8 mouse cellular contexts compared by ENCODE assay signal in the genomic region with DNA sequence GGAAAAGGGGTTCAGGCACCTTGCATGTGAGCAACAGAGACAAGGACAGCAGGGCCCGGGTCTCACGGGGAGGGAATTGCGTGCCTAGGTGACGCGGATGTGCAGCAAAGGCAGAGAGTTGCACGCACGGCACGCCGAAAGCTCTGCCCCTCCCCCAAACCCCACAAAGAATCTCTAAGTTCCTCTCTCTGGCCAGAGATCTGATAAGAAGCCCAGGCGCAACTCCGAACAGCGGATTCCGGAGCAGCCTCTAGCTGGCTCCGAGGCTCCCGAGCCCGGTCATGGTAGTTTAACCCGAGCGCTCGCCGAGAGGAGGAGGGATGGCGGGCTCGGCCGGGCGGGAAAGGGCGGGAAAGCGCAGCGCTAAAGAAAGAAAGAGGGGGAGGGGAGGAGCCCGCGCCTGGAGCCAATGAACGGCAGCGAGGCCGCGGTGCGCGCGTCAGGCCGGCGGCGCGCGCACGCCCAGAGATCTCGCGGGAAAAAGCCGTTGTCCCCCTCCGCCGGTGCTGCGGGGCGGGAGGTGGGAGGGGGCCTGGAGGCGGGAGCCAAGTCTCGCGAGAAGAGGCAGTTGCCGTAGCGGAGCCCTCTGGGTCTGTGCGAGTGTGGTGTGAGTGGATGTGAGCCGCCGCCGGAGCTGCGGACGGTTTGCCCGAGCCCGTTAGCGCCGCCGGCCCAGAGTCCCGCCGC. TPM values are rescaled to one million over a fixed set of nuclear protein-coding genes. Genes with fewer than 3 reads are reported as not detected.
A peak's percentile ranks its signal among the peaks of the same experiment; 100 is the strongest.
DNase-seq lines count a peak whose midpoint lies in the region; ATAC-seq lines count a peak whose summit lies in the region.

A gene (plus strand): TSS at position 212 of the 687 bp plus-strand sequence.

- H3K79me2 ChIP-seq in macrophage (ENCODE audit: inconsistent target), result peaks cover 42% of the 10 kb centered on the region

- no peaks in the 10 kb centered on the region for H3K36me3 ChIP-seq in hindbrain, embryonic 15.5 days
- H3K36me3 ChIP-seq in macrophage (ENCODE audit: inconsistent target), result no peaks in the 10 kb centered on the region

- H3K9ac ChIP-seq in hindbrain, embryonic 15.5 days, result peak within 1 kb of the TSS; percentile 92

- no peaks in the 10 kb centered on the region for H3K9me3 ChIP-seq in hindbrain, embryonic 15.5 days

- peak within 1 kb of the TSS; percentile 89 for H3K4me2 ChIP-seq in hindbrain, embryonic 15.5 days

- DNase-seq in R1 (ENCODE audit: low read depth, low spot score), result peak; percentile 98
- DNase-seq in cerebellum, postnatal 25 days, result peak; percentile 95 to 98
- peak; percentile 91 to 92 for DNase-seq in frontal cortex, postnatal 36 days (ENCODE audit: low spot score in 2 of 2)
- peak; percentile 90 to 95 for DNase-seq in left cerebral cortex, adult 18-20 months (ENCODE audit: low spot score in 2 of 2)
- DNase-seq in right cerebral cortex, adult 18-20 months, result peak; percentile 95
- DNase-seq in urinary bladder, postnatal 10 days (ENCODE audit: low spot score), result peak; percentile 89

- peak within 1 kb of the TSS; percentile 99 for H3K4me3 ChIP-seq in hindbrain, embryonic 15.5 days
- peak within 1 kb of the TSS; percentile 84 for H3K4me3 ChIP-seq in macrophage (ENCODE audit: inconsistent target)

- peaks cover 50% of the 10 kb centered on the region for H3K4me1 ChIP-seq in hindbrain, embryonic 15.5 days (replicated peaks)

- ATAC-seq in hindbrain, embryonic 15.5 days (ENCODE audit: low FRiP score, low read depth), result peak; percentile 97

- under 1% methylated on average over 55 of the region's 67 CpGs for WGBS in hindbrain, embryonic 15.5 days
- 2% methylated on average over 53 of the region's 67 CpGs for WGBS in macrophage (ENCODE audit: missing documents)

- H3K27me3 ChIP-seq in hindbrain, embryonic 15.5 days, result no peaks in the 10 kb centered on the region

- H3K27ac ChIP-seq in hindbrain, embryonic 15.5 days (replicated peaks), result peak within 1 kb of the TSS; percentile 99
- peak within 1 kb of the TSS; percentile 90 for H3K27ac ChIP-seq in macrophage

RNA-seq across cellular contexts. Expression of the gene that starts here (rescaled TPM):
- 164 and 168 TPM in 2 replicates for polyA plus RNA-seq in hindbrain, embryonic 15.5 days (2015; fragmentation: Nextera tagmentation; extraction: Ambion mirVana)
- 10 to 100 TPM; 72.3 to 76.1 TPM for total RNA-seq in left cerebral cortex, adult 18-20 months (2021)
- total RNA-seq in macrophage (2018; cell fraction: chromatin; rRNA removed), result 100 to 1,000 TPM; 133 to 333 (median 221) TPM
- 10 to 100 TPM; 36.4 to 57.5 (median 44.8) TPM for total RNA-seq in macrophage (2018; cell fraction: cytosol; rRNA removed)
- total RNA-seq in macrophage (2018; cell fraction: nucleus; rRNA removed), result 100 to 1,000 TPM; 102 to 294 (median 170) TPM
- polyA plus RNA-seq in macrophage (2018), result 50.4 to 69.4 TPM (median 56.2 TPM) in 3 replicates

Comparison
In these comparisons a context has a peak if more than half of its experiments do, and no peak if none do; other contexts are left out.
1. Peak in every context shown above with its lines: DNase-seq, ATAC-seq, H3K4me3 ChIP-seq and H3K27ac ChIP-seq.